Mouse (Mus musculus) erythroblast, embryonic 14.5 days (primary cell): ENCODE data around the gene Lsm12.

ENCODE experiments used
- GATA1 ChIP-seq: IDR thresholded peaks from 2 replicates; pipeline ENCODE4 v1.6.1; 2012; ENCODE audit warnings: low read length, inconsistent platforms, mixed read lengths
- TAL1 ChIP-seq: IDR thresholded peaks from 3 replicates; pipeline ENCODE4 v1.6.1; 2012; ENCODE audit warnings: low read length, inconsistent platforms, mixed read lengths

GRCm38 (mm10) chr11:102138447-102138740 lies 46.7 kb downstream of the Lsm12 start:
- TF ChIP-seq GATA1 (no peak), TAL1 (no peak)
